Mouse (Mus musculus) adrenal gland, postnatal 10 days (tissue): ENCODE measurements around the gene Zp3r. TPM values are rescaled to one million over a fixed set of nuclear protein-coding genes. Genes with fewer than 3 reads are reported as not detected.
"Not testable (repeated sequence)": the region's sequence is repeated elsewhere in the genome, so short reads cannot be mapped to it uniquely, and the experiment has no call there.

Experiments
- DNase-seq: peaks from one replicate; pipeline ENCODE4 v3.0.0; 2021; ENCODE audit warnings: mixed read lengths
- long read RNA-seq, 2 experiments: library from polyadenylated mRNA; stranded (forward); transcript quantifications; one replicate each; pipeline ENCODE4 v2.0.0; 2021
- total RNA-seq, 2 experiments: library from RNA; stranded (reverse); gene quantifications; 2 replicates each; pipeline ENCODE4 v1.2.3; 2021

Zp3r gene
- not detected for total RNA-seq
- long read RNA-seq, experiment 1, result 0 reads
- long read RNA-seq, experiment 2, result 0 reads

DNA sequence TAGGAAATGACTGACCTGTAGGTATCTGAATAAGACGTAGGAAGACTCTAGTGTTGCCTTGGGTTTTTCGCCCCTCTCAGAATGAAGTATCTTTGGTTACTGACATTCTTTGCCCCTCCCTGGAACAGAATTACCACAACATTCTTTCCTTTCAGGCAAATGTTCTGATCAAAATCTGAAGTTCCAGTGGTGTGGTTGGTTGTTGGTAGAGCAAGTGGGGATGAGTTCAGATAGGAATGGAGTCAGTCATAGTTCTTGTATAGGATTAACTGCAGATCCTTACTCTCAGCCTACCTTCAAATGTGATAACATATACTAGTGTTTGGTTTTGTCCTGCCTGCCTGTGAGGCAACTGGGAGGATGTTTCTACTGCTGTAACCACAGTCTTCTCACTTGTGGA, at the start of gene Zp3r:
Zp3r (minus strand) TSS at position 101 of the 400 bp plus-strand sequence.
- DNase-seq, result no peak

DNA sequence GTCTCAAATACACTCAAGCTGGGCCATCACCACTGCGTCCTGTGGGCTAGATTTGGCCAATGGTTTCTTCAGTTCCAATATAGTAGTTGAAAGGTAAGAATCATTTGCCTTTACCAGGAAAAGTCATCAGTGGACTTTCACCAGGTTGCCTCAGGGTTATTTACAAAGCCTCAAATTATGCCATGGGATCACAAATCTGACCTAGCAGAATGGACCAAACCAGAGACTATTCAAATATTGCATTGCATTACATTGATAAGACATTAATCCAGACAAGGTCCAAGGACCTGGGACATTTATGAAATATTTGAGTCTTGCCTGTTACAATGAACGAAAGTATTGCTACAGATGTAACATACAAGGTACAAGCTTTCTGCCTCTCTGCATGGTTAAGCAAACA, 49.1 kb upstream of the Zp3r start:
- no peak for DNase-seq

DNA sequence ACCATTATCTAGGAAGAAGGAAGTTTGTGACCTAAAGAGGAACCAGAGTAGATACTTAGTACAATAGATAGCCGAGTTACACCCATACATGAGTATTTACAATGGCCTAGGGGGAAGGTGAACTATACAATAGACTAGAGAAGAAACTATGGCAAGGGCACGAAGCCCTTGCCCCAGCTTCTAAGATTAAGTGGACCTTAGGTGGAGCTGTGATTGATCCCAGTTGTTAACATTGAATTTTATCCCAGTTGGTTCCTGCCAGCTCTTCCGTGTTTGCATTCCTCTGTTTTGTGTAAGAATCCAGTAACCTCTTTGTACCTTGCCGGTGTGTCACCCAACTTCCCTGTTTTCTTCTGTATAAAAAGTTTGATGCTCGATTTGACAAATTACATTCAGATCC, 34.2 kb upstream of the Zp3r start:
- DNase-seq, result not testable (repeated sequence)

DNA sequence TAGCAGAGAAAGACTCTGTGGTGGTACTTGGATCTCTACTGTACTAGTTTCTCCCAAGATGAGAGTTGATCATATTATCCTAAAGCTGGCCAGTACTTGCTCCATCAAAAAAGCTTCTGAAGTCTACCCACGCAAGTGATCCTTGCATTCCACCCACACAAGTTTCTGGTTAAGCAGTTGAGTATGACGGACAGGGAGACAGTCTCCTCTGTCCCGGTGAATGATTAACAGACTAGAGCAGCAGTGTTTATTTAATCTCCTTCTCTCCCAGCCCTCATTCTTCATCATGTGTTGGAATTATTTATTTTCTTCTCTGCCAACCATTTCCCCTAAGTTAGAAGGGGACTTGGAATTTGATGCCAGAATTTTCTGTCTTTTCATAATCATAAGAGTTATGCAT, 32.0 kb upstream of the Zp3r start, which contains the start of gene C4bp:
C4bp (minus strand) TSS at position 179 of the 400 bp plus-strand sequence.
- DNase-seq, result no peak

DNA sequence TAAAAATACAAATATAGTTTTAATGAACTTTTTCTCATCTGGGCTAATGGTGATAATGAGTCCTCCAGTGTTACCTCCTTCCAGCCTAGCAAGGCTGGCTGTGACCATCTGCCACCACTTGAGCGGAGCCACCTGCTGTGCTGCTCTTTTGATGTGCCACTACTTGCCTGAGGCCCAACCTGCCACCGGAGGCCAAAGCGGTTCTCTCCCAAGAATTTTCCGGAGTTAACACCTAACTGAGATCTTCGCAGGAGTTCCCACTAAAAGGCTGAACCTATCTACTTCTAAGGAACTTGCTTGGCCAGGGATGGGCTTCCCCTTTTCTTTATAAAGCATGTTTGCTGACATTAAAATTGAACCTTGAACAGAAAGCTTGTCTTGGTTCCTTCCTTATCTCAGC, 30.2 kb upstream of the Zp3r start:
- not testable (repeated sequence) for DNase-seq

DNA sequence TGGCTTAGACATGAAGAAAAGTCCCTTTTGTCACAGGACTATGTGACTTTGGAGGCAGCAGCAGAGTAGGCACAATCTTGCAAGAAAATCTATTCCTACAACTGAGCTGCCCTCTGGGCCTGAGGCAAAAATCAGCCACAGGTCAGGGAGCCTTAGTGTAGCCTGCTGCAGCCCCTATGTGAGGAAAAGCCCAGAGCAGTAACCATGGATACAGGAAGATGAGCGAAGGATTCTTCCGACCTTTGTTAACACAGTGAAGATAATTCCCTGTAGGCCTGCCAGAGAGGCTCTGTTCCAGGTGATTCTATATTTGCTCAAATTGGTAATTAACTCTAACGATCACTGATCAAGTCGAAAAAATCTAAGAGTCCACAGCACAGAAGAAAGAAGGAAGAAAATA, 14.7 kb upstream of the Zp3r start:
- no peak for DNase-seq

DNA sequence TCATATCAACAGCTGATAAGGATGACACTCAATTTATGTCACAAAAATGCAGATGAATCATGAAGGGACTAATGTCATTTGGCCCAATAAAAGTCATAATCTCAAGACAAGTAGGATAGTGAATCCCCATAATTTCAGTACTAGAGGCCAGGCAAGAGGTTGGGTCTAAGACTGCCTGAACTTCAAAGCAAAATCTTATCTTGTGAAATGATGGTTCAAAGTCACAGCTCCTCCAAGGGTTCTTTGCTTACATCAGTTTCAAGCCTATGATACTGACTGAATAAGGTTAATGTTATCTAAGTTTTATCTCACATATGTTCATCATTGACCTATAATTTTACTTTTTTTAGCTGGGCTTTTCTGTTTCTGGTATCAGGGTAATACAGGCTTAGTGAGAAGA, 11.5 kb upstream of the Zp3r start:
- no peak for DNase-seq

DNA sequence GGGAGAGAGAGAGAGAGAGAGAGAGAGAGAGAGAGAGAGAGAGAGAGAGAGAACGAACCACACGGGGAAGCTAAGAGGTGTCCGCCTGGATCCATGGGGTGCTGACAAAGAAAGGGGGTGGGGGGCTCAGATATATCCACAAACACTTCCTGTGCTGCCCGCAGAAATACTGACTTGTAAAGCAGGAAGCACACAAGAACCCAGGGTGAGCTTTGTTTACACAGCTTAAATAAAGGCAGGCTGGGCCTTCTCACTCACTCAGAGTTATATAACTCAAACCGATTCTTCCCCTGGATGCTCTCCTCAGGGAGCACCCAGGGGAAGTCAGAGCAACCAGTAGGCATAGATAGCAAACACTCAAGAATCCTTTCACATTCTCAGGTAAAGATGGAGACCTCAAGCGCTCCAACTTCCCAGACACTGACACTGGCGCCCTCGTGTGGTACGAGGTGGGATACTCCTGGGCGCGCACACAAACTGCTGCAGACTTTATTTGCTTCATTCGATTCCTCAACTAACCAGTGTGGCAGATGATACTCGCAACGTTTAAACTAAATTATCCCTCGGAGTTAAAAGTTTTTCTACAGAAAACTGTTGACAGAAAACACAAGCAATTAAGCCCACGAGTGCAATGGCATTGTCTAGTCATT, 4.5 kb upstream of the Zp3r start:
- DNase-seq, result peak; percentile 81

DNA sequence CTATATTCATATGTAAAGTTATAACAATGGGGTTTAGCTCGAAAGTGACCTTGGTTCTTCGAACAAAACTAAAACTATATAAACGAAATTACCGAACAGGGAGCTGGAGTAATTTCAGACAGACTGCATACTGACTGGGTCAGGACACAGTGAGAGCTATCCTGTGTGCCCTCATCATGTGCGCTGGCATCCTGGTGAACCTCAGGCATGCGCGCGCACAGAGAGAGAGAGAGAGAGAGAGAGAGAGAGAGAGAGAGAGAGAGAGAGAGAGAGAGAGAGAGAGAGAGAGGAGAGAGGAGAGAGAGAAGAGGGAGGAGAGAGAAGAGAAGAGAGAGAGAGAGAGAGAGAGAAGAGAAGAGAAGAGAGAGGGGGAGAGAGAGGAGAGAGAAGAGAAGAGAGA, 3.9 kb upstream of the Zp3r start:
- DNase-seq, result no peak

DNA sequence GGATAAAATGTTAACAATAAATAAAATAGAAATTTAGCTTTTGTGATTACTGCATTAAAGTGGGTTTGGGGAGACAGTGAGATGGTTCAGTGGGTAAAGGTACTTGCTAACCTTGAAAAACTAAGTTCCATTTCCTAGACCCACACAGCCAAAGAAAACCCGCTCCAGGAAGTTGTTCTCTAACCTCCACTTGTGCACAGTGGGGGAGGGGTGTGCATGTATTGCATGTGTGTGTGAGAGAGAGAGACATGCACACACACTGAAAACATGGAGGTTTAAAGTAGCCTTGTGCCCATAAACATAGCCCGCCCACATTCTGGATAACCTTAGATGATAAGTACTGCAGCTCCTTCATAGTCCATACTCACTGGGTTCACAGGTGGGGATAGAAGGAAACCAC, 33.1 kb downstream of the Zp3r start:
- DNase-seq, result no peak

DNA sequence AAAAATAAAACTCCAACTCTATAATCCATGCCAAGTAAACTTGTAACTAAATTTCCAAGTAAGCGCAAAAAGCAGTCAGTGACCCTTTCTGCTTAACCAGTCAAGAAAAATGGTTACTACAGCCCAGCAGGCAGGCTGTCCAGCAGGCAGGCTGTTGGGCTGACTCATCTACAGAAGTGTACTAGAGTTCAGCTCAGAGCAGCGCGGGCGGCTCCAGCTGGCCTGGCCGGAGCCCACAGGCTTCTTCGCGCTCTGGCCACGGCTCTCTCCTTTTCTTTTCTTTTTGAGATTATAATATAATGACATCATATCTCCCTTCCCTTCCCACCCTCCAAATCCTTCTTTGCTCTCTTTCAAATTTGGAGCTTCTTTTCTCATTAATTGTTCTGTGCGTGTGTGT, 40.8 kb downstream of the Zp3r start:
- DNase-seq, result peak; percentile 17

DNA sequence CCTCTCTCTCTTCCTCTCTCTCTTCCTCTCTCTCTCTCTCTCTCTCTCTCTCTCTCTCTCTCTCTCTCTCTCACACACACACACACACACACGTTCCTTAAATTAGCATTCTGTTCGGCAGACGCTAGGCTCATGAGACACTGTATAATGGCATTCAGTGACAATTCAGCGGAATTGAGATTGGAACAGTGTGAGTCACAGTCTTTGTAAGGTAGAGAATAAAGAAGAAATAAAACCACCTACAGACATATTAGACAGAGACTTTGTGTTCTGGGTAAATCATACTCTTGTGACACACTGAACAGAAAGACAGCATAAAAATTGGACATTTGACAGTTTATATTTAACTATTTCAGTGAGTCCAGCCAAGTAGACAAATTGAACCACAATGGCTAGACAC, 53.0 kb downstream of the Zp3r start:
- DNase-seq, result no peak

DNA sequence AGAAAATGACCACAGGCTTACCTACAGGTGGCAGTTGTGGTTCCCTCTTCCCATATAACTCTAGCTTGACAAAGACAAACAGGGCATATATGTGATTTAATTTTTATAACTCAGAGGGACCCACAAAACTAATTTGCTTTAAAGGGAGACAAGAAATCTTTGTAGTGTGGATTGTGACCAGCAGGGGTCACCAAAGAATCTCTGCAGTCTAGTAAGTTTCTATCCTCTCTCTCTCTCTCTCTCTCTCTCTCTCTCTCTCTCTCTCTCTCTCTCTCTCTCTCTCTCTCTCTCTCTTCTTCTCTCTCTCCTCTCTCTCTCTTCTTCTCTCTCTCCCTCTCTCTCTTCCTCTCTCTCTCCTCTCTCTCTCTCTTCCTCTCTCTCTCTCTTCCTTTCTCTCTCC, 53.5 kb downstream of the Zp3r start:
- peak; percentile 51 for DNase-seq

DNA sequence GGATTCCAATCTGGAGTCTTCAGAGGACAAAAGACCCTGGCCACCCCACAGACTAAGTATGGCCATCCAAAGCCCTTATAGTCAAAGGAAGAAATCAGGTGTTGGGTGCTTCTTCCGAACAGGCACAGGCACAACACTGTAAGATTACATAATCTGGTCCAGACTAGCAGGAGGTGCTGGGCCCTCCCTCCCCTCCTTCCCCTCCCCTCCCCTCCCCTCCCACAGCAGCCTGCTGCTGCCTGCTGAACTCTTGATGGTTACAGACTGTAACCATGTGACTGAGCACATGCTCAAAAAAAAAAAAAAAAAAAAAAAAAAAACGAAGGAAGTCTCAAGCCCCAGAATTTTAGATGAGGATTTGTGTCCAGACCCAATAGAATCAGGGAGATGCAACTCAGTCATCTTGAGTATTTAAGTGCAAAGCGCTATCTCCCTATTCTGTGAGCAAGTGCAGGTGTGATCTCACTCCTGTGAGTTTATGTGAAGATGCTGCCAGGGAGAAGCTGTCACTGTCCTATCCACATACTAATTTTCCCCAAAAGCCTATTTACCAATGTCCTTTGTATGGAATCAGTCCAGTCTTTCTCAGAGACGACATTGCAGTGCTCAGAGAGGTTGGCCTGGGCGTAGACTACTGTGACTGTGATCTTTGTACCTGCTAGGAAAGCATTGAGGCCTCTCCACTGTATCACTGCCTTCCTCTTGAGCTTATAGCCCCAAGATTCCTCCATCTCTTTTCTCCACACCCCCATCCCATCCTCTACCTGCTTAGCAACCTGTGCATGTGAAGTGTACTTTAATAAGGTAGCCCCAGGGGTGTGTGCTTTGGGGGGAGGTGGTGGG, 77.8 kb downstream of the Zp3r start:
- no peak for DNase-seq

DNA sequence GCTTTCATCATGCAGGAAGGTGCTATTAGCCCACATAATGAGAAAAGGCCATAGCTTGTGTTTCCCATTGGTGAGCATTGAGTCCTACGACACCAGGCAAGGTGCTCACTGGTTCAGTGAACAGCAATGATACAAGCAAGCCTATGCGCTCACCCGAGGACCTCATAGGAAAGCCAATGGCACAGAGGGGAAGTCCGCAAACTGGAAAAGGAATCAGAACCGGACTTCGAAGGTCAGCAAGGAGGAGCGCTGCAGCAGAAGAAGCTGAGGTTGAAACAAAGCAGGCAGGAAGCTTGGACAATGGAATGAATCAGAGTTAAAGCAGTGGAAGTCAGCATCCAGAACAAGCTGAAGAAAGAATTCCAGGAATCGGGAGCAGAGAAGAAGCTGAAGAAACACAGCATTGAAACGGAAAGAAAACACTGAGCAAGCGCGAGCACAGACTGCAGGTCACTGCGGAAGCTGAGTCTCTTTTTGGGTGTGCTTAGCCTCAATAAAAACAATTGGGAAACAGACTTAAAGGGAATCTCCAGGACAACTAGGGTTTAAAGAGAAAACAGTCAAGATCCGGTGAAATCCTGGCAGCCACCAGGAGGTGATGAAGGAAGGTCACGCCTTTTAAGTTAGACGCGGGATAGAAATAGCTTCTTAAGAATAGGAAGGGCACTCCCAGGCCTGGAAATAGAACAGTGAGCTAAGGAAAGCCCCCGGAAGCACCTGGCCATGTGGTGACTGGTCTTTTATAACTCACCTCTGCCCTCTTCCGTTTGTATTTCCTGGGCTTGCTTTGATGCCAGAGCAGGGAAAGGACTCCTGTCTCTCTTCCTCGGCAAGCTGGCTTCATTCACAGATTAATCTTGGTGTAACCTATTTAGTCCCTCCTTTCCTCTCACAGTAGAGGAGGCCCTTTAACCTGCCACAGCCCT, 78.9 kb downstream of the Zp3r start:
- peak; percentile 33 for DNase-seq

DNA sequence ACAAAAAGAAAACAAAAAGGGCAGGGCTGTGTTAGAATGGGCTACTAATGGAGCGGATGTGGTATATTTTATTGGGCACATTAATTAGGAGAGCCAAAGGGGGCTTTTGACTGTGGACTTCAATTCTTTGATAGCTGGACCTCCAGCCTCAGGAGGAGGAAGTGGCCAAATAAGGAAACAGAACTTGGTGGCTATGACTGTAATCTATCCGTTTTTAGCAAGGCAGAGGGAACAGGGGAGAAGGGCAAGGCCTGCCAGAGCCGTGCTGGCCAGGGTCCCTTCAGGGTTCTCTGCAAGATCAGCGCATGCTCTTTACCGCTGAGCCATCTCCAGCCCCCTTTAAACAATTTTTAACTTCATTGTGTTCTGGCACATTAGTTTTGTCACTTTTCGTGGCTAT, 79.7 kb downstream of the Zp3r start:
- DNase-seq, result no peak

DNA sequence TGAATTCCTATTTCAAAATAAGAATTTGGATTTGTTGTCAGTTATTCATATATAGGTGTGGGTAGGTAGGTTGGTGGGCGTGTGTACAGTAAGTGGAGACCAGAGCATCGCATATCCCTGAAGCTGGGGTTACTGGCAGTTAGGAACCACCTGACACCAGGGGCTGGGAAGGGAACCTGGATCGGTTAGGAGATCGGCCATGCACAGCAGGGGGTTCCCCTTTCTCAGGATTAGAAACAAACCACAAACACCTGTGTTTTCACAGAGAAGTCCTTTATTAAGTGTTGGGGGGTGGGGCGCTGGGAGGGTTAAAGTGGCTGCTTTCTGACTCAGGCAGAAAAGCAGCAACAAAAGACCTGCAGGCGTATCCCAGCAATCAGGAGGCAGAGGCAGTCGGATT, 80.3 kb downstream of the Zp3r start:
- DNase-seq, result no peak

DNA sequence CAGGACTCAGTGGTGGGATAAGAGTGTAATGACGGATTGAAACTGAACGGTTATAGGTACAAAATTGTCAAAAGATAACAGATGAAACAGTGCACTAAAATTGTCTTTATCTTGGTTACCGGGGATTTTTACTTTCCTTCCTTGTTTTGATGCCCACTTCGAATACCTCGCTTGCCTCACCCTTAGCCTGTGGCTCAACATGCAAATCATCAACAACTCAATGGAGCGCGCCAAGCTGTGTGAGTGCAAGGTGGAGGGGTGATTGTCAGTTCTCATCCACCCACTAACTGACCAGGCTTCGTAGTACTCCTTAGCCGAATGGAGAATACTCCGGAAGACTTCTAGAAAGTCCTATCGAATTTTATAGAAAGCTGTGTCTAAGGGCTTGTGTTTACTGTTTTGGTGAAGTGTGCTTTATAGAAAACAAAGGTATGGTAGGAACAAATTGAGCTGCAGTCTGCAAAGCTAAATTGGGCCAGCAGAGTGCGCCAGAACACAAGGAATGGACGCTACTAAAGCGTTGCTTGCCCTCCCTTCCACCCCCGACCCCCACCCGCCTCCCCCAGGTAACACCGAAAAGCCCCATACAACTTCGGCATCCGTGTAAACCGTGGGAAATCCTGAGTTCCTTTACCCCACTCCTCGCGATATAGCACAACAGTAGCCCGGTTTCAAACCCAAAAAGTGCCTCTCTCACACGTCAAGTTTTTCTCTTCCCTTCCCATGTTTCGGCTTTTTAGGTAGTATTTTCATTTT, 81.6 kb downstream of the Zp3r start:
- peak; percentile 76 for DNase-seq
